Mouse (Mus musculus): ENCODE data around the gene Tmem14a.
A peak's percentile ranks its signal among the peaks of the same experiment; 100 is the strongest.
"Not testable (repeated sequence)": the region's sequence is repeated elsewhere in the genome, so short reads cannot be mapped to it uniquely, and the experiment has no call there.

The Tmem14a gene

DNA sequence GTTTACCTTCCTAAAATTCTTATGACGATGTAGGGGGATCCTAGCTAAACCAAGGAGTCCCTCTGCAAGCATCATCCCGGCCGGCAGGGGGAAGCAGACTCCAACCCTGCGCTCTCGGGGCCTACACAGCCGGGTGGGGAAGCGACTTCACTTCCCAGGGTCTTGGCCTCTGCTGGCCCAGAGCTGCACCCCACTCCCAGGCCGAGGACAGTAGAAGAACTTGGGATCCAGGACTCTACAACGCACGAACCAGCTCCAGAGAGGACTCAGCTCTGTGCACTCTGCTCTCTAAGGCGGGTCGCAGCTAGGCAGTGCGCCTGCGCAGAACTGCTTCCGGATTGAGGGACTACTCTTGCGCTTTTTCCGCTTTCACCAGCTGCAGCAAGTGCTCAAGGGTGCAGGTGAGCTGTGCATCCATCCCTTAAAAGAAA lies at the start of gene Tmem14a:
TSS of gene Tmem14a (plus strand) at position 87 of the 431 bp plus-strand sequence.
- DNase-seq (ENCODE audit: low read depth, low spot score) = peak; percentile 87

DNA sequence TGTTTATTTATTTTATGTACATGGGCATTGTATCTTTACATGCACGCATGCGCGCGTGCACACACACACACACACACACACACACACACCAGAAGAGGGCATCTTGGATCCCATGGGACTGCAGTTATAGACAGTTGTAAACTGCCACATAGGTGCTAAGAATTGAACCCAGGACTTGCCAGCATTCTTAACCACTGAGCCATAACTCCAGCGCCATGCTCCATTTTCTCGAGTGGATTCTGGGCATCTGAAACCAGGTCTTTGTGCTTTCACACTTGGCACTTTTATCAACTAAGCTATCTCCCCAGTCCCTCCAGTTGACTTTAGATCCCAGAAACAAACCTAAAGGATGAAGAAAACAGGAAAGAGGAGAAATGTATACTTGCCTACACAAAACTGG lies 33.2 kb upstream of the Tmem14a start:
- no peak for DNase-seq (ENCODE audit: low read depth, low spot score)

DNA sequence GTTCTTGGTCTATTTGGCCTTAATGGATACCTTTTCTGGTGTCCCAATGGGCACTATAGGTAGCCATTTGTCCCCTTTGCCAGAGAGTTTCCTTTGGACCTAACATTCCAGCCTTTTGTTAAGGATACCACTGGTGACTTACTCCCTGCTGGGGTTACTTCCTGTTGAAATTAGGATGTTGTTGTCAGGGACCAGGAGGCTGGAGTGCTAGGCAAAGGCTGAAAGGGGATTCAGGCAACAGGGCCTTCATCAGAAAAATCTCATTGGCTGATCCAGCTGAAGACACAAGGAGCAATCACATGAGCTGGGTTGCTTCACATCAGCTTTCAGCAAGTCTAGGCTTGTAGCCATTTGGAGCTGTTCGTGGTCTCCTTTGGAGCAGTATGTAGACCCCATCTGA lies 12.1 kb upstream of the Tmem14a start:
- DNase-seq (ENCODE audit: low read depth, low spot score) = peak; percentile 89

DNA sequence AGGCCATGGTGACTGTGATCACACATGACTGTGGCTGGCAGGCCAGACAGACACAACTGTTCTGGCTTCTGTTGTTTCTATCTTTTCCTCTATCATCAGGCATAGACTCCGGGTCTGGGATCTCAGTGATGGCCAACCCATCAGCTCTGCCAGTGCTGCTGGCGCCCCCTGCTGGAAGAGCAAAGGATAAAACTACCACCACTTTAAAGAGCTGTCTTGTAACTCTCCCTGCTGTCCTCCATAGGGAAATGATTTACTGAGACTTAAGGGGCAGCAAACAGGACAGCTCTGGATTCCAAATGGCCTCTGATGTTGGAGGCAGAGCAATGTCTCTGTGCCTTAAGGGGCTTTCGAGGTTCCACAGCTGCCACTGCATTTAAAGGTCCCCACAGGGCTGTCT lies 4.8 kb upstream of the Tmem14a start:
- not testable (repeated sequence) for DNase-seq (ENCODE audit: low read depth, low spot score)

DNA sequence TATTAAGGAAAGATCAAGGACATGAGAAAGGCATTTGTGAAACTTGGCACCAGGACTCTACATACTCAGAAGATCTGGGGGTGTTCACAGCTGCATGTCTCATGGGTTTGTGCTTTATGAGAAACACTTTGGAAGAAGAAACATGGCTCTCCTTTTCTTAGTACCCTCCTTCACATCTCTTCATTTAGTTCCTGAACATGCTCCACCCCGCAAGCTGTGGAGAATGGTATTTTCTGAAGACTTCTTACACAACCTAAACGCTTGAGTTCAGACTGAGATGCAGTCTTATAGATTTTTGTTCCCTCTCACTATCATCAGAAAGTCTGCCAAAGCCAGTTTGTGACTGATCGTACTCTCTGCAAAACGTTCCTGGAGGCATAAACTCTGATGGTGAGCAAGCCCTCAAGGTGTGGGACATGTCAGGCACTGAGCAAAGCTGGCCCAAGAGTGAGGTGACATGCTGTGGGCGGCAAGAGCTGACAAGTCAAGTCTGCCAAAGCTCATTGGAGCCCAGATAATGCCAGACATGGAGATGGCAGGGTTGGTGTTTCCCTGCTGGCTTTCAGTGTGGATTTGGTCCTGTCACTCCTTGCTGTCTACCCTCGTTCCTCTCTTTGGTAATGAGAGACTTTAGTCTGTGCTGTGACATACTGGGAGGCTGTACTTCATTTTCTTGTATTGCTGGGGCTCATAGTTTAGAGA lies 4.2 kb upstream of the Tmem14a start:
- DNase-seq (ENCODE audit: low read depth, low spot score) = not testable (repeated sequence)

DNA sequence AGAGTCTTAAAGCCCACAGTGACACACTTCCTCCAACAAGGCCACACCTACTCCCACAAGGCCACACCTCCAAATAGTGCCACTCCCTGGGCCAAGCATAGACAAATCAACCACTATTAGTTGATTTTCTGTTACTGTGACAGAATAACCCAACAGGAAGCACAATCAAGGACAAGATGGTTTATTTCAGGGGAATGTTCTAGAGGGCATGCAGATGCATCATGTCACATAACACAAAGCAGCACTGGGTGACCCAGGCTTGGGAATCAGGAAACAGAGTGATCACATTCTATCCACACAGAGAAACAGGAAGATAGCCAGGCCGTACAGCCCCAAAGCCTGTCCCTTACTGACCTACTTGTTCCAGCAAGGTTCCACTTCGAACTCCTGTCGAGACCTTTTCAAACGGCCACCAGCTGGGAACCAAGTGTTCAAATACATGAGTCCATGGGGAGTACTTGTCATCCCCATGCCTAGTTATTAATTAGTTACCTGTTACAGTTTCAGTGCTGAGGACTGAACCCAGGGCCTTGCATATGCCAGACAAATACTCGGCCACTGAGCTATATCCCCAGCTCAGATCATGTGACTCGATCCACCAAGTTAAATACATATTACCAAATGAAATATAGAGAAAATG lies 9.5 kb downstream of the Tmem14a start:
- DNase-seq (ENCODE audit: low read depth, low spot score) = no peak

DNA sequence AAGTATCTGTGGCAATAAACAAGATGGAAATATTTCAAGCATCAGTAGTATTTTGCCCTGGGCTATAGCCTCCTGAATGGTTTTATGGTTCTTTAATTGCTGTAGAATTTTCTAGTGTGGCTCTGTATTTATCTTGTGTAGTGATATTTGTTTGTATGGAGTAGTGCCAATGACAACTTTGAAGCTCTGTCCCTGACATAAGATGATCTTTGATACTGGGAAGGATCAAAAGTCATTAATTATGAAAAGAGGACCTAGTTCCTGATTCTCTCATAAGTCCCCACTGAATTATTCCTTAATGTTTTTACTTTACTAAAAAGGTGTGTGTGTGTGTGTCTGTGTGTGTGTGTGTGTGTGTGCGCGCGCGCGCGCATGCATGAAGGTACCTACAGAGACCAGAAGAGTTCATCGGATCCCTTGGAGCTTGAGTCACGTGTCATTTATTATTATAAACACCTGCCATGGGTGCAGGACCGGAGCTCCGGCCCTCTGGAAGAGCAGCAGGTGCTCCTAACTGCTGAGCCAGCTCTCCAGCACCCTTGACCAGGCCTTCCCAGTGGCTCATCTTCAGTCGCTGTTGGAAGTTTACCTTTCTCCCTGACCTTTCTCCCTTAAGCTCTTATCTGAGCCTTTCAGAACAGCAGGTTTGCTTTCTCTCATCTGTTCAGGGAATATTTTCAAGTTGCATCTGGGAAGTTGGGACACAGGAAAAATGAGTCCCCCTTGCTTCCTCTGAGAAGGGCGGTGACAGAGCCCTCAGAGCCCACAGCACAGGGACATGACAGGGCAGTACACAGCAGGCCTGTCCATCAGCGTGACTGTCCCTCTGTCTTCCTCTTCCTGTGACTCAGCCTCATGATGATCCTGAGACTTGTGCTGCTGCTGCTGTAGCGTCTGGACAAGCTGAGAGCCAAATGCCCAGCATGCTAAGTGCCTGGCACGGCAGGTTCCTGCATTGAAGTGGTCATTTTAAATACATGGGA lies 10.7 kb downstream of the Tmem14a start:
- not testable (repeated sequence) for DNase-seq (ENCODE audit: low read depth, low spot score)

DNA sequence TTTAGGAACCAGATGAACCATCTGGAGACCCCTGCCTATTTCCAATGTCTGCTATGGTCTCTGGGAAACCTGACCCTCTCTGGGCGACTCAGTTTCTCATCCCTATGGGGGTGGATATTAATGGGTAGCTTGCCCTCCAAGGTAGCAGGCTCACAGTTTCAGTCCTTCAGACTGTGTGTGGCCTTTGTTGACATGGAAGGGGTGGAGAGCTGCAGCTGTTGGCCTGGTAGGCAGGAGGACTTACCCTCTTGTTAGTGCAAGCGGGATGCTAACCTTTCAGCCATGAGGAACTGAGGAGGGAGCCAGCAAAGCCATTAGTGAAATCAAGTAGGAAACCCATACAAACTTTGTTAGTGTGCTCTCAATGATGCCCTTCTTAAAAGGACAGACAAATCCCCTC lies 12.0 kb downstream of the Tmem14a start:
- DNase-seq (ENCODE audit: low read depth, low spot score) = no peak

DNA sequence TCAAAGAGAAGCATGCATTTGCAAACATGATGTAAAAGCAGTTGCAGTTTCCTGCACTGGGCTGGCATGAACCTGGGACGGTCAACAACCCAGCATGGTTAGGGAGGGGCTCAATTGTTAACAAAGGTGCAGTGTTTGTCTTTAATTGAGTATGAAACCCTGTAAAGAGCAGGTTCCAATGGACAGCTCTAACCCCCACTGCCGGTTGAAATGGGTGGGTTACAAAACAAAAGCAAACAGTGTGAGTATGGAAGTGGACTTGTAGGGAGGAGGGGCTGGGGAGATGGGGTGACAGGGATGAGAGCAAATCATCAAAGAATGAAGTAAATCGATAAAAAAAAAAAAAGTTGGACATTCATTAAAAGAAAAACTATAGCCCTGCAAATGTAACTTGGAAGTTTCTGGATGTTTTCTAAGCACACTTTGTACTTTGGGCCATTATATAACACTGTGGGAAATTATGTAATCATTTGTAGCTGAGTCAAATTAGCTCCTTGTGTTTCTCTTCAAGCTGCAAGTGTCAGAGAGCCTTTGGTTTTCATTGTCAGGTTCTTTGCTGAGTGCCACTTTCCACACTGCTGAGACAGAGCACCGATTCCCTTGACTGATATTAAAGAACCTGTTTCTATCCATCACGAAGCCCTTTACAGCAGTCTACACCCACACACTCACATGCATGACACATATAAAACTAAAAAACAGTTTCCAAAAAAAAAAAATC lies 13.5 kb downstream of the Tmem14a start:
- peak; percentile 63 for DNase-seq (ENCODE audit: low read depth, low spot score)

DNA sequence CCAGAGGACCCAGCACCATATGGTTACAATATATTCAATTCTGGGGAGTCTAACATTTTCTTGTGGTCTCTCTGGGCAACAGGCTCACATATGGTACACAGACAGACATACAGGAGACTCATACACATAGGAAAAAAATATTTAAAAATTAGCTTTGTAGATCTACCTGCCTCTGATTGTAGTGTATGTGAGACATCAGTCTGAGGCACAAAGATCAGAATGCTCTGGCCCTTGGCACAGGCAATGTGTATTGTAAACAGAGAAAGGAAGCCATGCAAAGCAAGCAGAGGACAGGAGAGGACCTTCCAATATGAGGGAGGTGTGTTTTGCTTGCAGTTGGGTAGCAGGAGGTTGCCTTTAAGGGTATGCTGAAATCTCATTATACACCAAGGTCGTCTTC lies 14.1 kb downstream of the Tmem14a start:
- no peak for DNase-seq (ENCODE audit: low read depth, low spot score)

DNA sequence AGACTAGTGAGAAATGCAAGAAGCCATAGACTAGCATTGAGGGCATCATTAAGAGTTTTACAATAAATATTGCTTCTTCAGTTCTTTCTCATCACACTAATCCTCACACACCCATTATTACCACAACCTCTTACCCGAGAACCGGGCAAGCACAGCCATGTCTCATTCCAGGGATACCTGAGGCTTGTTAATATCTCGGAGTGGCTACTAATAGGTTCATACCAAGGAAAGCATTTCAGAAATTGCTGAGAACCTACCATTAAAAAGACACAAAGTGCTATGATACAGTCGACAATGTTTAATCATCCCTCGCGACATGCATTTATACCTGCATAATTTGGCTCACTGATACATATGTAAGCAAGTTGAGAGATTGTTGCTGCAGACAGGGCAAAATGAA lies 17.0 kb downstream of the Tmem14a start:
- DNase-seq (ENCODE audit: low read depth, low spot score) = no peak

DNA sequence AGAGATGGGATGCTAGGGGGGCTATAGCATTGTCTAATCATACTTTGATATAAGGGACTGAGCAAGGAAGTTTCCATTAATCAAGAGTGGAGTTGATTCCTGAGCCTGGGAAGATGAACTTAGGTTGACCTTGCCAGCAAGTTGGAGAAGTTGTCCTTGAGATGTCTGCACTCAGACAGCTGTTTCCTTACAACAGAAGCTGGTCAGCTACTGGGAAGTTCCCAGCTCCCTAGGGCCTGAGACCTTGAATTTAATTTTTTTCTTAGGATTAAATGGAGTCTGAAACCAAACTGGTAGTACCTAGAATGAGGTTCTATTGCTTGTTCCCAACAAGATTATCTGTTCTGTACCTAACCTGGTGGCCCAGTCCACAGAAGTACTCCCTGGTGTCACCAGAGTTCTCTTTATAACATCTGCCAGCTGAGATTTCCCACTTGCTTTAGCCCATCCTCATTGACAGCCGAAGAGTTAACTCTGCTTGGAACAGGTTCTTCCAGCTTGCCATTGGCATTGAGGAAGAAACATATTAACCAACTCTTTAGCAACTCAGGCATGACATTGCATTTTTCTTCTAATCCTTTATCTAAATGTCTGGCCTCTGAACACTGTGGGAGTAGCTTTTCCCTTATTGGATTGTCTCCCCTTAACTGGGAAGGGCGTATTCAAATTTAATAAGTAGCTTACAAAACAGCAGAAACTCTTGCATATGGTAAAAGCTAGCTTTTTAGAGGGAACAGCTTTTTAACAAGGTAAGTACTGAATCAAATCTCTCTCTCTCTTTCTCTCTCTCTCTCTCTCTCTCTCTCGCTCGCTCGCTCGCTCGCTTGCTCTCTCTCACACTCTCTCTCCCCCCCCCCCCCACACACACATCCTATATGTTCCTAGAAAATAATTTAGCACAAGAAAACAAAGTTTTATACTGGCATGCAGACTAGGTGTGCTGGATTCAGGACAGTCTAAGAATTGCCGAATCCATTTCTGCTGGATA lies 21.8 kb downstream of the Tmem14a start, which contains the start of gene Gsta3:
TSS of gene Gsta3 (plus strand) at position 679 of the 988 bp plus-strand sequence.
- DNase-seq (ENCODE audit: low read depth, low spot score) = no peak

DNA sequence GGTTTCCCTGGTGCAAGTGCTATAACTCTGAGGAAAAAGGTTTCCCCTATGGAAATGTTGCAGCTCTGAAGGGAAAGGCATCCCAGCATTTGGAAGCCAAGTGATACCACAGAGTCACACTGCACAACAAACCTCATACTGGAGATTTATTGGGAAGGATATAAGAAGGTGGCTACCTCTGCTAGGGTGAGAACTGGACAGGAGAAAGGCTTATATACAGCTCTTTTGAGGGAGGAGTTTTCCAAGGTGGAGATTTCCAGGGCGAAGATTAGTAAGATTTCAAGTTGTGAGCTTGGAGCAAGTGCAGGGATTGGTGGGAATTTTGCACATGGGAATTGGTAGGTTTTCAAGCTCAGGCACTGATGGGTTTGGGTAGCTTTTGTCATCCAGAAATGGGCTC lies 22.7 kb downstream of the Tmem14a start:
- DNase-seq (ENCODE audit: low read depth, low spot score) = no peak

DNA sequence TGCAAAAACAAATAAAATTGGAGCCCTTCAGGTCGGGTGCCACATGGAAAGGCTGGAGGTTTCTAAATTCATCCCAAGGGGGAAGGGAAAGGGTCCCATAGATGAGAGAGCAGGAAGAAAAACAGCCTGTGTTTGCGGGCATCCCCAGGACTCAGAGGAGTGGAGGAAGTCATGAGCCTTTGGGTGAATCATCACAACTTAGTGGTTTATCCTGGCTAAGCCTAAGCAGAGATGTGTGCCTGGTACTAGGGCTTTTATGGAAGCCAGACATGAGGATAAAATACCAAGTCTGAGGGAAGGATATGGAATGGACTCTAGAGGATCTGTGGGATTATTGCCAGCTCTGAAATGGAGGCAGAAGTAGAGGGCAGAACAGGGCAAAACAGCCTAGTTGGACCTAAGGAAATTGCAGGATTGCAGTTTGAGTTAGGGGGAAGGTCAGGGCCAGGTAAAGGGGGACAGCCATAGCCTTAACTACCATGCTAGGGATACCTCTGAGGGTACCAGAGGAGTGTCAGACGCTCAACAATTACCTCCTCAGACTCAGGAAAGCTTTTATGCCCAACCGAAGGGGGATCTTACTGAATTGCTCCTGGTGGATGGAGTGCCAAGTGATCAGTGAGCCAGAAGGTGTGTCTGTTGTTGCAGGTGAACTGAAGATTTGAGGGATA lies 26.1 kb downstream of the Tmem14a start:
- no peak for DNase-seq (ENCODE audit: low read depth, low spot score)

DNA sequence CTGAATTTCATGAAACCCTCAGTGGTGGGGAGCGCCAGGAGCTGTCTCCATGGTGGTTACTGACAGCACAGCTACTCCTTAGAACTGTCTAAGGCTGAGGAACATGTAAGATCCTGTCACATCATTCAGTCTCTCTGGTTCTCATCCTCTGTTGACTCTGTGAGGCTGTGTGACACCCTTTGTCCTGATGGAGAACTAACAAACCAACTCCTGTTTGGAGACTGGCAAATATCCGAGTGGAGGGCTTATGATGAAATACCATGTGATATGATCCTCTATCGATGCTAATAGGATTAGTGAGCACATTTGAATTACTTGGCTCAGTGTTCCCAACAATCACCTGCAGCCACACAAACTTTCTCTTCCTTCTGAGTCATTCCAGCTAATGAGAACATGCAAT lies 27.8 kb downstream of the Tmem14a start:
- no peak for DNase-seq (ENCODE audit: low read depth, low spot score)

DNA sequence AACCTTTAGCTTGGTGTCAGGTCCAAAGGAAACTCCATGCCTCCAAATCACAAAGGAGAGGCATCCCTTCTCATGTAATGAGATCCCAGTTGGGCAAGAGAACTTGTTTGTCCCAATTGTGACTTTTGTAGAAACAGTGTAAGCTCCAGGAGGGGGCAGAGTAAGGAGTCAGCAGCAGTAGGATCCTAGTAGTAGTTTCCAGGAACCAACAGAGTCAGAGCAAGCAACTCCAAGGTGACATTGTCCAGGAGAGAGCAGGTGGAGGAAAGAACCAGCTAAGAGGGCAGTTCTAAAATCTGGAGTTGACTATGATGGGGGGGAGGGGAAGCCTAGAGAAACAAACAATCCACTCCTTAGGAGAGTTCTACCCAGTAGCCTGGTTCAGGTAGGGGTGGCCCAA lies 29.5 kb downstream of the Tmem14a start:
- peak; percentile 39 for DNase-seq (ENCODE audit: low read depth, low spot score)

DNA sequence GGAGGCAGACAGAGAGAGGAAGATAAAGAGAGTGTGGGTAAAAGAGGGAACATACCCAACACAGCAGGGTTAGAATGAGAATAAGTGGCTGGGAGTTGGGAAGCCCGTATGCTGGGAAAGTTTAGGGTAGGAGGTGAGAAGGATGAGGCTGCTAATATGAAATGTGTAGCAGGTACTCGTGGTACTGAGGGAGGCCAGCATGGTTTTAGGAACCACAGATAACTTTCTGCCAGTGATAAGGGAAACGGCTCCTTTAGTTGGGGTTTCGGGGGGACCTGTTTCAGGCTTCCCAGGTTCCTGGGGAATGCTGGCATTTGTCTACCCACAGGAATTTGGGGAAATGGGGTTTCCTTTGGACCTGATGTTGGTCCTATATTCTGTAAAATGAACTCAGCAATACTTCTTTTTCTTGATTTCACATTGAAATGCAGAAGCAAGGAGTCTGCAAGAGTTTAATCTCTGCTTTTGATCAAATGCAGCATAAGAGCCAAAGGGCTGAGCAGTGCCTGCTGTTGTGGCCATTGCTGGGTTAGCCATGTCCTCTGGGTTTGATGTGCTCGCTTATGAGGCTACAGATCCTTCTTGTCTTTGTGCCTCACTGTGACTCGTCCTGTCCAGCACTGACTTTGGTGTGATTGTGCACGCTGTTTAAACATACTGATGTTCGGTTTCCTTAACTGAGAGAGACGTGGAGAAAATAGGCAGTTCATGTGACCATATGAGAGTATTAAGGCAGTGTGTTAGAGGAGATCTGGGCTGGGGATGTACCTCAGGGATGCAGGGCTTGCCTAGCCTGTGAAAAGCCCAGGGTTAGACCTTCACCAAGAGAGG lies 30.4 kb downstream of the Tmem14a start:
- DNase-seq (ENCODE audit: low read depth, low spot score) = no peak

DNA sequence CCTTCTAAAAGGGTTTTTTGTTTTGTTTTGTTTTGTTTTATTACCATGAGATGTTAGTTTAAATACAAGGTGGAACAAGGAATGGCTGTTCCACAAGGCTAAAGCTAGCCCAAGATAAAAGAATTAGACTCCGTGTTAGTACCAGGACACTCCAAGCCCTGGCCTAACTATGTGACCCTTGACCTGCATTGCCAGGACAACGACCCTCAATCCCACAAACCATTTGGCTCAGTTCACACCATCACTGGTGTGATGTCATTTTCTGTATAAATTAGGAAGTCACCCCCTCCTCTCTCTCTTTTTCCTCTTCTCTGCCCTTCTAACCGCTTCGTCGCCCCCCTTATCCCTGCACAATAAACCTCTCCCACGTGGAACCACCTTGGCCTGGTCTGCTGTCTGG lies 33.3 kb downstream of the Tmem14a start:
- DNase-seq (ENCODE audit: low read depth, low spot score) = no peak
